Mouse (Mus musculus): ENCODE measurements around the gene Ano5. TPM values are rescaled to one million over a fixed set of nuclear protein-coding genes. Genes with fewer than 3 reads are reported as not detected.
A peak's percentile ranks its signal among the peaks of the same experiment; 100 is the strongest.

Gene Ano5
- polyA plus RNA-seq (2012; rRNA removed), result 0.03 and 0.10 TPM in 2 replicates

GRCm38 (mm10) chr7:51510671-51511651 is at the start of gene Ano5:
Ano5 (plus strand) TSS chr7:51511029.
- WGBS, result 7% methylated on average over 45 of the region's 45 CpGs
- H3K27me3 ChIP-seq (ENCODE audit: control insufficient read depth, insufficient read depth, low read length), result no peaks in the 10 kb centered on the region
- no peak within 1 kb of the TSS for H3K27ac ChIP-seq (ENCODE audit: insufficient read depth, low read depth, low read length)
- H3K4me1 ChIP-seq (ENCODE audit: control insufficient read depth, insufficient read depth, insufficient read length, low read length), result no peaks in the 10 kb centered on the region
- H3K4me3 ChIP-seq (ENCODE audit: low read depth, low read length), result peak within 1 kb of the TSS; percentile 51
- TF ChIP-seq CTCF (IDR thresholded peaks at IDR 0.05; ENCODE audit: extremely low read depth, insufficient read length, insufficient replicate concordance, low read depth, low read length) (no peak), POLR2A (IDR thresholded peaks at IDR 0.05; ENCODE audit: low read depth, low read length) (no peak)
- H3K36me3 ChIP-seq (ENCODE audit: control insufficient read depth, insufficient read depth, low read length), result no peaks in the 10 kb centered on the region

- TF ChIP-seq CTCF (IDR thresholded peaks at IDR 0.05; ENCODE audit: extremely low read depth, insufficient read length, insufficient replicate concordance, low read depth, low read length) (no peak), POLR2A (IDR thresholded peaks at IDR 0.05; ENCODE audit: low read depth, low read length) (no peak)
- 35% methylated on average over 2 of the region's 2 CpGs for WGBS
- no peaks in the 10 kb centered on the region for H3K27me3 ChIP-seq (ENCODE audit: control insufficient read depth, insufficient read depth, low read length)
- H3K36me3 ChIP-seq (ENCODE audit: control insufficient read depth, insufficient read depth, low read length), result no peaks in the 10 kb centered on the region
- no peak overlapping the region for H3K4me3 ChIP-seq (ENCODE audit: low read depth, low read length)
- H3K4me1 ChIP-seq (ENCODE audit: control insufficient read depth, insufficient read depth, insufficient read length, low read length), result no peaks in the 10 kb centered on the region
- no peak overlapping the region for H3K27ac ChIP-seq (ENCODE audit: insufficient read depth, low read depth, low read length)
These were observed 11.4 kb upstream of the Ano5 start for GRCm38 (mm10) chr7:51499396-51499795.

GRCm38 (mm10) chr7:51503940-51504339 is 6.9 kb upstream of the Ano5 start:
- no peak for TF ChIP-seq CTCF (IDR thresholded peaks at IDR 0.05; ENCODE audit: extremely low read depth, insufficient read length, insufficient replicate concordance, low read depth, low read length)
- TF ChIP-seq POLR2A (IDR thresholded peaks at IDR 0.05; ENCODE audit: low read depth, low read length), result no peak
- no peaks in the 10 kb centered on the region for H3K36me3 ChIP-seq (ENCODE audit: control insufficient read depth, insufficient read depth, low read length)
- H3K27me3 ChIP-seq (ENCODE audit: control insufficient read depth, insufficient read depth, low read length), result no peaks in the 10 kb centered on the region
- 37% methylated on average over 2 of the region's 2 CpGs for WGBS
- no peaks in the 10 kb centered on the region for H3K4me1 ChIP-seq (ENCODE audit: control insufficient read depth, insufficient read depth, insufficient read length, low read length)
- no peak overlapping the region for H3K4me3 ChIP-seq (ENCODE audit: low read depth, low read length)
- H3K27ac ChIP-seq (ENCODE audit: insufficient read depth, low read depth, low read length), result no peak overlapping the region

GRCm38 (mm10) chr7:51510147-51510546 is 682 bp upstream of the Ano5 start:
- Histone ChIP-seq H3K27ac (ENCODE audit: insufficient read depth, low read depth, low read length) (no peak overlapping the region), H3K36me3 (ENCODE audit: control insufficient read depth, insufficient read depth, low read length) (no peaks in the 10 kb centered on the region), H3K4me1 (ENCODE audit: control insufficient read depth, insufficient read depth, insufficient read length, low read length) (no peaks in the 10 kb centered on the region), H3K27me3 (ENCODE audit: control insufficient read depth, insufficient read depth, low read length) (no peaks in the 10 kb centered on the region), H3K4me3 (ENCODE audit: low read depth, low read length) (no peak overlapping the region)
- TF ChIP-seq POLR2A (IDR thresholded peaks at IDR 0.05; ENCODE audit: low read depth, low read length) (no peak), CTCF (IDR thresholded peaks at IDR 0.05; ENCODE audit: extremely low read depth, insufficient read length, insufficient replicate concordance, low read depth, low read length) (no peak)
- 70% methylated on average over 7 of the region's 7 CpGs for WGBS

GRCm38 (mm10) chr7:51539344-51539743 is 28.5 kb downstream of the Ano5 start:
- H3K4me1 ChIP-seq (ENCODE audit: control insufficient read depth, insufficient read depth, insufficient read length, low read length), result no peaks in the 10 kb centered on the region
- no peak overlapping the region for H3K4me3 ChIP-seq (ENCODE audit: low read depth, low read length)
- no peak overlapping the region for H3K27ac ChIP-seq (ENCODE audit: insufficient read depth, low read depth, low read length)
- TF ChIP-seq POLR2A (IDR thresholded peaks at IDR 0.05; ENCODE audit: low read depth, low read length) (no peak), CTCF (IDR thresholded peaks at IDR 0.05; ENCODE audit: extremely low read depth, insufficient read length, insufficient replicate concordance, low read depth, low read length) (no peak)
- H3K27me3 ChIP-seq (ENCODE audit: control insufficient read depth, insufficient read depth, low read length), result no peaks in the 10 kb centered on the region
- no peaks in the 10 kb centered on the region for H3K36me3 ChIP-seq (ENCODE audit: control insufficient read depth, insufficient read depth, low read length)

- peak; percentile 18; the same call in 1 of the 2 replicates for TF ChIP-seq CTCF (IDR thresholded peaks at IDR 0.05; ENCODE audit: extremely low read depth, insufficient read length, insufficient replicate concordance, low read depth, low read length)
- no peak for TF ChIP-seq POLR2A (IDR thresholded peaks at IDR 0.05; ENCODE audit: low read depth, low read length)
- no peaks in the 10 kb centered on the region for H3K4me1 ChIP-seq (ENCODE audit: control insufficient read depth, insufficient read depth, insufficient read length, low read length)
- H3K27ac ChIP-seq (ENCODE audit: insufficient read depth, low read depth, low read length), result no peak overlapping the region
- no peak overlapping the region for H3K4me3 ChIP-seq (ENCODE audit: low read depth, low read length)
- H3K27me3 ChIP-seq (ENCODE audit: control insufficient read depth, insufficient read depth, low read length), result no peaks in the 10 kb centered on the region
- 65% methylated on average over 6 of the region's 6 CpGs for WGBS
- no peaks in the 10 kb centered on the region for H3K36me3 ChIP-seq (ENCODE audit: control insufficient read depth, insufficient read depth, low read length)
These were observed 29.9 kb downstream of the Ano5 start for GRCm38 (mm10) chr7:51540736-51541135.

GRCm38 (mm10) chr7:51600021-51600420 is 89.2 kb downstream of the Ano5 start:
- WGBS, result 80% methylated on average over 4 of the region's 4 CpGs

More at GRCm38 (mm10) chr7:51600021-51600420, 89.2 kb downstream of the Ano5 start:
- Histone ChIP-seq H3K36me3 (ENCODE audit: control insufficient read depth, insufficient read depth, low read length) (no peaks in the 10 kb centered on the region), H3K4me3 (ENCODE audit: low read depth, low read length) (no peak overlapping the region), H3K4me1 (ENCODE audit: control insufficient read depth, insufficient read depth, insufficient read length, low read length) (no peaks in the 10 kb centered on the region), H3K27me3 (ENCODE audit: control insufficient read depth, insufficient read depth, low read length) (no peaks in the 10 kb centered on the region), H3K27ac (ENCODE audit: insufficient read depth, low read depth, low read length) (no peak overlapping the region)
- TF ChIP-seq POLR2A (IDR thresholded peaks at IDR 0.05; ENCODE audit: low read depth, low read length) (no peak), CTCF (IDR thresholded peaks at IDR 0.05; ENCODE audit: extremely low read depth, insufficient read length, insufficient replicate concordance, low read depth, low read length) (no peak)

Measured in small intestine, adult 2 months (tissue).